Mouse (Mus musculus) small intestine, adult 2 months (tissue): ENCODE data around the gene Mog. TPM values are rescaled to one million over a fixed set of nuclear protein-coding genes. Genes with fewer than 3 reads are reported as not detected.

ENCODE experiments used
- H3K27ac ChIP-seq: fragments of 200-500 bp; 2 replicates; pipeline ENCODE4 v1.5.1; 2012; ENCODE audit warnings: low read depth, low read length, control low read depth, inconsistent platforms; ENCODE audit not compliant: insufficient read depth
- H3K27me3 ChIP-seq: fragments of 200-500 bp; 2 replicates; pipeline ENCODE4 v1.6.1; 2012; ENCODE audit warnings: mild to moderate bottlenecking, moderate library complexity, low read length, inconsistent platforms; ENCODE audit not compliant: control insufficient read depth, insufficient read depth
- H3K36me3 ChIP-seq: fragments of 200-500 bp; 2 replicates; pipeline ENCODE4 v1.6.1; 2012; ENCODE audit warnings: mild to moderate bottlenecking, low read length, control low read depth, inconsistent platforms; ENCODE audit not compliant: control insufficient read depth, insufficient read depth
- H3K4me1 ChIP-seq: fragments of 200-500 bp; 2 replicates; pipeline ENCODE4 v1.6.1; 2012; ENCODE audit warnings: low read length, inconsistent platforms, mixed read lengths; ENCODE audit not compliant: control insufficient read depth, insufficient read depth, insufficient read length
- H3K4me3 ChIP-seq: fragments of 200-500 bp; 2 replicates; pipeline ENCODE4 v1.5.1; 2012; ENCODE audit warnings: low read depth, mild to moderate bottlenecking, control low read depth, inconsistent platforms, low read length, moderate library complexity
- CTCF ChIP-seq: fragments of 200-500 bp; IDR thresholded peaks from 2 replicates; pipeline ENCODE4 v1.5.1; 2012; ENCODE audit warnings: low read depth, mild to moderate bottlenecking, control low read depth, inconsistent platforms, low read length, moderate library complexity, mixed read lengths; ENCODE audit not compliant: insufficient replicate concordance, insufficient read length; ENCODE audit errors: extremely low read depth
- POLR2A ChIP-seq: fragments of 200-500 bp; IDR thresholded peaks from 2 replicates; pipeline ENCODE4 v1.6.1; 2012; ENCODE audit warnings: low read depth, mild to moderate bottlenecking, control low read depth, inconsistent platforms, low read length, moderate library complexity
- WGBS: fragments of 180-500 bp; shearing (Covaris S2); methylation state at CpG from one replicate; pipeline ENCODE4 v1.1.7; 2018; 5-methylcytosine and 5-hydroxymethylcytosine counted together
- polyA plus RNA-seq: library from polyadenylated mRNA; depleted of rRNA; stranded (reverse); fragments of >200 nt; gene quantifications from 2 replicates; pipeline ENCODE4 v1.2.3, GENCODE M21; 2012

Mog gene
- polyA plus RNA-seq, 1 experiment = not detected

GRCm38 (mm10) chr17:37045611-37046311 lies 22.6 kb upstream of the Mog start, which contains the start of gene Gabbr1:
Gene Gabbr1, plus strand, starts transcription at chr17:37045966.
- Histone ChIP-seq H3K27ac (peak within 1 kb of the TSS; percentile 31; the same call in 1 of the 2 replicates), H3K36me3 (no peaks in the 10 kb centered on the region), H3K4me1 (peaks cover 17% of the 10 kb centered on the region), H3K4me3 (peak within 1 kb of the TSS; percentile 89), H3K27me3 (peaks cover 19% of the 10 kb centered on the region)
- no peak for TF ChIP-seq CTCF
- TF ChIP-seq POLR2A = peak; percentile 24; the same call in 1 of the 2 replicates
- WGBS = 1% methylated on average over 52 of the region's 55 CpGs

GRCm38 (mm10) chr17:37044651-37045244 lies 21.6 kb upstream of the Mog start:
- Histone ChIP-seq H3K36me3 (no peaks in the 10 kb centered on the region), H3K4me1 (peaks cover 13% of the 10 kb centered on the region), H3K27ac (no peak overlapping the region), H3K4me3 (no peak overlapping the region), H3K27me3 (peaks cover 19% of the 10 kb centered on the region)
- 34% methylated on average over 7 of the region's 7 CpGs for WGBS
- TF ChIP-seq POLR2A = no peak
- no peak for TF ChIP-seq CTCF

GRCm38 (mm10) chr17:37039127-37039894 lies 16.1 kb upstream of the Mog start:
- no peaks in the 10 kb centered on the region; the same call in 1 of the 2 replicates for H3K27me3 ChIP-seq
- 78% methylated on average over 2 of the region's 2 CpGs for WGBS
- no peak overlapping the region for H3K4me3 ChIP-seq
- no peak overlapping the region for H3K27ac ChIP-seq
- TF ChIP-seq CTCF = no peak
- TF ChIP-seq POLR2A = no peak
- H3K36me3 ChIP-seq = no peaks in the 10 kb centered on the region
- no peaks in the 10 kb centered on the region for H3K4me1 ChIP-seq

- Histone ChIP-seq H3K27ac (no peak overlapping the region), H3K4me1 (peaks cover 5% of the 10 kb centered on the region; the same call in 1 of the 2 replicates), H3K27me3 (no peaks in the 10 kb centered on the region), H3K36me3 (no peaks in the 10 kb centered on the region), H3K4me3 (no peak overlapping the region)
- 60% methylated on average over 8 of the region's 8 CpGs for WGBS
- TF ChIP-seq POLR2A = no peak
- no peak for TF ChIP-seq CTCF
These were observed 6.0 kb upstream of the Mog start for GRCm38 (mm10) chr17:37029162-37029561.

GRCm38 (mm10) chr17:37028683-37029120 lies 5.5 kb upstream of the Mog start:
- TF ChIP-seq CTCF (no peak), POLR2A (no peak)
- WGBS = under 1% methylated on average over 14 of the region's 14 CpGs
- peak overlapping the region; percentile 68 for H3K27ac ChIP-seq
- peak overlapping the region; percentile 72 for H3K4me3 ChIP-seq
- H3K36me3 ChIP-seq = no peaks in the 10 kb centered on the region
- no peaks in the 10 kb centered on the region for H3K27me3 ChIP-seq
- peaks cover 5% of the 10 kb centered on the region; the same call in 1 of the 2 replicates for H3K4me1 ChIP-seq

- Histone ChIP-seq H3K27me3 (no peaks in the 10 kb centered on the region), H3K36me3 (no peaks in the 10 kb centered on the region), H3K4me1 (peaks cover 5% of the 10 kb centered on the region; the same call in 1 of the 2 replicates), H3K4me3 (peak overlapping the region; percentile 72), H3K27ac (no peak overlapping the region; the same call in 1 of the 2 replicates)
- WGBS = 39% methylated on average over 10 of the region's 10 CpGs
- TF ChIP-seq POLR2A (no peak), CTCF (no peak)
These were observed 5.0 kb upstream of the Mog start for GRCm38 (mm10) chr17:37028212-37028611.

- no peak overlapping the region for H3K27ac ChIP-seq
- peaks cover 5% of the 10 kb centered on the region; the same call in 1 of the 2 replicates for H3K4me1 ChIP-seq
- no peak for TF ChIP-seq POLR2A
- TF ChIP-seq CTCF = no peak
- H3K27me3 ChIP-seq = no peaks in the 10 kb centered on the region
- WGBS = 95% methylated on average over 4 of the region's 4 CpGs
- no peaks in the 10 kb centered on the region for H3K36me3 ChIP-seq
- no peak overlapping the region for H3K4me3 ChIP-seq
These were observed 4.3 kb upstream of the Mog start for GRCm38 (mm10) chr17:37027486-37027885.
